Mouse (Mus musculus): ENCODE measurements at regions not wholly inside any gene's neighbourhood (a gene's known extent, or its start where the extent isn't known, plus 50 kb on each side); places are given as distances from the start of the nearest gene placed in this dataset.
"Not testable (repeated sequence)": the region's sequence is repeated elsewhere in the genome, so short reads cannot be mapped to it uniquely, and the experiment has no call there.

- no peak for DNase-seq (ENCODE audit: low spot score in 2 of 2)
Observed at GRCm38 (mm10) chr3:53792541-53792940, 52.3 kb upstream of the Gm10985 start.

GRCm38 (mm10) chr3:53789706-53790105 lies 55.2 kb upstream of the Gm10985 start:
- no peak for DNase-seq (ENCODE audit: low spot score in 2 of 2)

GRCm38 (mm10) chr3:53785201-53785600 lies 59.7 kb upstream of the Gm10985 start:
- no peak for DNase-seq (ENCODE audit: low spot score in 2 of 2)

GRCm38 (mm10) chr3:53776668-53777067 lies 68.2 kb upstream of the Gm10985 start:
- peak in 1 of 2 experiments; percentile 10 for DNase-seq (ENCODE audit: low spot score in 2 of 2)

- DNase-seq (ENCODE audit: low spot score in 2 of 2), result no peak
Observed at GRCm38 (mm10) chr3:53767601-53768000, 77.3 kb upstream of the Gm10985 start.

GRCm38 (mm10) chr3:53763981-53764380 lies 80.9 kb upstream of the Gm10985 start:
- DNase-seq (ENCODE audit: low spot score in 2 of 2), result no peak

GRCm38 (mm10) chr3:53761514-53762075 lies 83.3 kb upstream of the Gm10985 start:
- DNase-seq (ENCODE audit: low spot score in 2 of 2), result no peak

GRCm38 (mm10) chr3:53756115-53756853 lies 88.6 kb upstream of the Gm10985 start:
- DNase-seq (ENCODE audit: low spot score in 2 of 2), result peak in 1 of 2 experiments; percentile 13

- no peak for DNase-seq (ENCODE audit: low spot score in 2 of 2)
Observed at GRCm38 (mm10) chr3:53737161-53737560, 80.0 kb upstream of the Frem2 start.

- not testable (repeated sequence) for DNase-seq (ENCODE audit: low spot score in 2 of 2)
Observed at GRCm38 (mm10) chr3:53735607-53736006, 78.5 kb upstream of the Frem2 start.

- peak; percentile 31 to 59 for DNase-seq (ENCODE audit: low spot score in 2 of 2)
Observed at GRCm38 (mm10) chr3:53735147-53735546, 78.0 kb upstream of the Frem2 start.

GRCm38 (mm10) chr3:53730440-53730839 lies 73.3 kb upstream of the Frem2 start:
- DNase-seq (ENCODE audit: low spot score in 2 of 2), result no peak

GRCm38 (mm10) chr3:53729810-53730209 lies 72.7 kb upstream of the Frem2 start:
- DNase-seq (ENCODE audit: low spot score in 2 of 2), result peak; percentile 49 to 68

GRCm38 (mm10) chr3:53729131-53729530 lies 72.0 kb upstream of the Frem2 start:
- DNase-seq (ENCODE audit: low spot score in 2 of 2), result no peak

GRCm38 (mm10) chr3:53727737-53728136 lies 70.6 kb upstream of the Frem2 start:
- no peak for DNase-seq (ENCODE audit: low spot score in 2 of 2)

- DNase-seq (ENCODE audit: low spot score in 2 of 2), result no peak
Observed at GRCm38 (mm10) chr3:53707101-53707500, 49.9 kb upstream of the Frem2 start.

All from right cerebral cortex, adult 2 months (tissue).